Mouse (Mus musculus): ENCODE measurements around the gene Baz2b. TPM values are rescaled to one million over a fixed set of nuclear protein-coding genes. Genes with fewer than 3 reads are reported as not detected.

The Baz2b gene
- total and polyA plus RNA-seq, 2 experiments from 2014 or later, result 72.3 to 89.3 TPM

GRCm38 (mm10) chr2:59898105-59898504, 311.5 kb downstream of the Baz2b start:
- Histone ChIP-seq H3K9me3 (ENCODE audit: low read length) (no peaks in the 10 kb centered on the region), H3K27me3 (ENCODE audit: insufficient read depth, low read length) (no peaks in the 10 kb centered on the region), H3K9ac (replicated peaks; ENCODE audit: low read length, poor library complexity, severe bottlenecking) (no peak overlapping the region), H3K4me3 (ENCODE audit: low read depth, low read length) (no peak overlapping the region), H3K27ac (ENCODE audit: low read depth, low read length) (no peak overlapping the region), H3K36me3 (ENCODE audit: insufficient read depth, low read length) (peaks cover 11% of the 10 kb centered on the region), H3K4me1 (ENCODE audit: insufficient read depth, low read length) (no peaks in the 10 kb centered on the region), H3K4me2 (ENCODE audit: low read depth, low read length, poor library complexity, severe bottlenecking) (no peak overlapping the region)
- TF ChIP-seq CTCF (IDR thresholded peaks at IDR 0.05), result no peak
- no peak for ATAC-seq (ENCODE audit: low FRiP score)
- WGBS, result 84% methylated on average over 6 of the region's 7 CpGs
- DNase-seq (ENCODE audit: low spot score), result no peak

- Histone ChIP-seq H3K4me3 (ENCODE audit: low read depth, low read length) (no peak overlapping the region), H3K27ac (ENCODE audit: low read depth, low read length) (no peak overlapping the region), H3K9me3 (ENCODE audit: low read length) (no peaks in the 10 kb centered on the region), H3K9ac (replicated peaks; ENCODE audit: low read length, poor library complexity, severe bottlenecking) (no peak overlapping the region), H3K27me3 (ENCODE audit: insufficient read depth, low read length) (no peaks in the 10 kb centered on the region), H3K4me1 (ENCODE audit: insufficient read depth, low read length) (no peaks in the 10 kb centered on the region), H3K36me3 (ENCODE audit: insufficient read depth, low read length) (peaks cover 11% of the 10 kb centered on the region), H3K4me2 (ENCODE audit: low read depth, low read length, poor library complexity, severe bottlenecking) (no peak overlapping the region)
- no peak for DNase-seq (ENCODE audit: low spot score)
- WGBS, result 79% methylated on average over 8 of the region's 8 CpGs
- TF ChIP-seq CTCF (IDR thresholded peaks at IDR 0.05), result no peak
- no peak for ATAC-seq (ENCODE audit: low FRiP score)
These were observed 312.8 kb downstream of the Baz2b start for GRCm38 (mm10) chr2:59896837-59897236.

GRCm38 (mm10) chr2:59896400-59896799, 313.2 kb downstream of the Baz2b start:
- ATAC-seq (ENCODE audit: low FRiP score) (no peak), DNase-seq (ENCODE audit: low spot score) (no peak)
- Histone ChIP-seq H3K27ac (ENCODE audit: low read depth, low read length) (no peak overlapping the region), H3K27me3 (ENCODE audit: insufficient read depth, low read length) (no peaks in the 10 kb centered on the region), H3K4me2 (ENCODE audit: low read depth, low read length, poor library complexity, severe bottlenecking) (no peak overlapping the region), H3K9me3 (ENCODE audit: low read length) (no peaks in the 10 kb centered on the region), H3K4me1 (ENCODE audit: insufficient read depth, low read length) (no peaks in the 10 kb centered on the region), H3K9ac (replicated peaks; ENCODE audit: low read length, poor library complexity, severe bottlenecking) (no peak overlapping the region), H3K4me3 (ENCODE audit: low read depth, low read length) (no peak overlapping the region), H3K36me3 (ENCODE audit: insufficient read depth, low read length) (peaks cover 11% of the 10 kb centered on the region)
- WGBS, result 75% methylated on average over 7 of the region's 7 CpGs
- no peak for TF ChIP-seq CTCF (IDR thresholded peaks at IDR 0.05)

- 91% methylated on average over 6 of the region's 6 CpGs for WGBS
- Histone ChIP-seq H3K36me3 (ENCODE audit: insufficient read depth, low read length) (no peaks in the 10 kb centered on the region; the same call in 1 of the 2 replicates), H3K27ac (ENCODE audit: low read depth, low read length) (no peak overlapping the region), H3K4me2 (ENCODE audit: low read depth, low read length, poor library complexity, severe bottlenecking) (no peak overlapping the region), H3K9ac (replicated peaks; ENCODE audit: low read length, poor library complexity, severe bottlenecking) (no peak overlapping the region), H3K27me3 (ENCODE audit: insufficient read depth, low read length) (no peaks in the 10 kb centered on the region), H3K9me3 (ENCODE audit: low read length) (no peaks in the 10 kb centered on the region), H3K4me3 (ENCODE audit: low read depth, low read length) (no peak overlapping the region), H3K4me1 (ENCODE audit: insufficient read depth, low read length) (no peaks in the 10 kb centered on the region)
- no peak for ATAC-seq (ENCODE audit: low FRiP score)
- no peak for DNase-seq (ENCODE audit: low spot score)
- TF ChIP-seq CTCF (IDR thresholded peaks at IDR 0.05), result no peak
These were observed 319.9 kb downstream of the Baz2b start for GRCm38 (mm10) chr2:59889699-59890098.

- Histone ChIP-seq H3K27ac (ENCODE audit: low read depth, low read length) (no peak overlapping the region), H3K9me3 (ENCODE audit: low read length) (no peaks in the 10 kb centered on the region), H3K9ac (replicated peaks; ENCODE audit: low read length, poor library complexity, severe bottlenecking) (no peak overlapping the region), H3K4me1 (ENCODE audit: insufficient read depth, low read length) (peaks cover 2% of the 10 kb centered on the region; the same call in 1 of the 2 replicates), H3K27me3 (ENCODE audit: insufficient read depth, low read length) (no peaks in the 10 kb centered on the region), H3K36me3 (ENCODE audit: insufficient read depth, low read length) (no peaks in the 10 kb centered on the region), H3K4me3 (ENCODE audit: low read depth, low read length) (peak overlapping the region; percentile 61), H3K4me2 (ENCODE audit: low read depth, low read length, poor library complexity, severe bottlenecking) (peak overlapping the region; percentile 77)
- WGBS, result 66% methylated on average over 8 of the region's 8 CpGs
- DNase-seq (ENCODE audit: low spot score) (no peak), ATAC-seq (ENCODE audit: low FRiP score) (peak; percentile 29)
- no peak for TF ChIP-seq CTCF (IDR thresholded peaks at IDR 0.05)
These were observed 326.8 kb downstream of the Baz2b start for GRCm38 (mm10) chr2:59882742-59883281.

- WGBS, result 5% methylated on average over 54 of the region's 57 CpGs
- Histone ChIP-seq H3K4me2 (ENCODE audit: low read depth, low read length, poor library complexity, severe bottlenecking) (peak within 1 kb of the TSS; percentile 77), H3K9ac (replicated peaks; ENCODE audit: low read length, poor library complexity, severe bottlenecking) (peak within 1 kb of the TSS; percentile 65), H3K36me3 (ENCODE audit: insufficient read depth, low read length) (no peaks in the 10 kb centered on the region), H3K27ac (ENCODE audit: low read depth, low read length) (0 out of 2 replicates have a peak within 1 kb of the TSS, but pooled peaks have one; percentile 48), H3K9me3 (ENCODE audit: low read length) (no peaks in the 10 kb centered on the region), H3K4me1 (ENCODE audit: insufficient read depth, low read length) (peaks cover 2% of the 10 kb centered on the region; the same call in 1 of the 2 replicates), H3K4me3 (ENCODE audit: low read depth, low read length) (peak within 1 kb of the TSS; percentile 61), H3K27me3 (ENCODE audit: insufficient read depth, low read length) (no peaks in the 10 kb centered on the region)
- TF ChIP-seq CTCF (IDR thresholded peaks at IDR 0.05), result peak; percentile 43
- peak; percentile 94 for DNase-seq (ENCODE audit: low spot score)
- ATAC-seq (ENCODE audit: low FRiP score), result peak; percentile 96
These were observed 327.6 kb downstream of the Baz2b start, which contains the start of gene Wdsub1 for GRCm38 (mm10) chr2:59881831-59882741. Gene Wdsub1, minus strand, starts transcription at chr2:59882591.
